Mouse (Mus musculus) liver, postnatal 0 days (tissue): ENCODE measurements around the gene Amacr. TPM values are rescaled to one million over a fixed set of nuclear protein-coding genes. Genes with fewer than 3 reads are reported as not detected.
A peak's percentile ranks its signal among the peaks of the same experiment; 100 is the strongest.

ENCODE experiments used
- ATAC-seq: fragments of 200-750 bp; cut with Nextera tagmentation; 2 replicates; pipeline ENCODE4 v1.8.0; 2017; ENCODE audit warnings: mild to moderate bottlenecking, moderate library complexity
- DNase-seq: peaks from one replicate; pipeline ENCODE4 v3.0.0-alpha.2; 2016
- H3K27ac ChIP-seq: fragments of 300-500 bp; sonication (generic); 2 replicates; pipeline ENCODE4 v1.5.1; 2014; ENCODE audit warnings: antibody characterized with exemption, moderate library complexity, mild to moderate bottlenecking, low read depth
- H3K27me3 ChIP-seq: fragments of 300-500 bp; sonication (generic); 2 replicates; pipeline ENCODE4 v1.6.1; 2014; ENCODE audit warnings: low read length, control low read depth, mixed read lengths; ENCODE audit not compliant: insufficient read depth
- H3K36me3 ChIP-seq: fragments of 300-500 bp; sonication (generic); replicated peaks from 2 replicates; pipeline ENCODE4 v1.6.1; 2014; ENCODE audit warnings: mild to moderate bottlenecking, control low read depth, low read length, moderate library complexity, mixed read lengths; ENCODE audit not compliant: insufficient read depth
- H3K4me1 ChIP-seq: fragments of 300-500 bp; sonication (generic); 2 replicates; pipeline ENCODE4 v1.6.1; 2014; ENCODE audit warnings: antibody characterized with exemption, mild to moderate bottlenecking, control low read depth; ENCODE audit not compliant: insufficient read depth
- H3K4me2 ChIP-seq: fragments of 300-500 bp; sonication (generic); 2 replicates; pipeline ENCODE4 v1.6.1; 2014; ENCODE audit warnings: low read depth, mild to moderate bottlenecking, low read length, moderate library complexity, mixed read lengths
- H3K4me3 ChIP-seq: fragments of 300-500 bp; sonication (generic); 2 replicates; pipeline ENCODE4 v1.5.1; 2014; ENCODE audit warnings: low read depth, low read length
- H3K9ac ChIP-seq: fragments of 300-500 bp; sonication (generic); replicated peaks from 2 replicates; pipeline ENCODE4 v1.6.1; 2014; ENCODE audit warnings: mild to moderate bottlenecking, moderate library complexity
- H3K9me3 ChIP-seq: fragments of 300-500 bp; sonication (generic); 2 replicates; pipeline ENCODE4 v1.6.1; 2016; ENCODE audit warnings: mild to moderate bottlenecking, control low read depth, low read length, mixed read lengths
- CTCF ChIP-seq: sonication (generic); IDR thresholded peaks from 2 replicates; pipeline ENCODE4 v1.5.1; 2016; ENCODE audit warnings: antibody characterized with exemption, low read depth
- EP300 ChIP-seq: IDR thresholded peaks from 2 replicates; pipeline ENCODE4 v1.6.1; 2016; ENCODE audit warnings: antibody characterized with exemption, low read depth, mild to moderate bottlenecking
- WGBS: fragments of 180-500 bp; shearing (Covaris S2); extraction: QIAGEN DNeasy Blood & Tissue Kit; methylation state at CpG from one replicate; pipeline ENCODE4 v1.1.7; 2014; ENCODE audit not compliant: insufficient replicate concordance; 5-methylcytosine and 5-hydroxymethylcytosine counted together
- polyA plus RNA-seq: library from polyadenylated mRNA; unstranded; fragments of >200 nt; fragmentation: Nextera tagmentation; extraction: Ambion mirVana; gene quantifications from 2 replicates; pipeline ENCODE4 v1.2.1, GENCODE M21; 2015

Gene Amacr
- polyA plus RNA-seq, 1 experiment from 2014 or later = 114 TPM

DNA sequence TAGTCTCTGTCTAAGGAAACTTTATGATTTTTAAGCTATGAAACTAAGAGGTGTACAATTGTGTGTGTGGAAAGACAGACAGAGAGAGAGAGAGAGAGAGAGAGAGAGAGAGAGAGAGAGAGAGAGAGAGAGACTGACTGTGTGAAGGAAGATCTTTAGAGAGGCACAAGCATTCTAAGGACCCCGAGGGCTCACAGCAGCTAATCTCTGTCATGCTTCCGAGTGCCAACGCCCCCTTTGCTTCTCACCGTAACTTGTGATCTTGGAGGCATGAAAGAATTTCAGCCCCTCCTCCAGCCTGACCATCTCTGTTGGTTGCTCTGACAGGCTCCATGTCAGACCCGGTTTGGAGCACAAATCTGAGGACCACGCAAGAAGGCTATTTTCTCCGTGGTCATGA, 18.9 kb downstream of the Amacr start, which contains the start of gene Slc45a2:
TSS of gene Slc45a2 (plus strand) at position 301 of the 400 bp plus-strand sequence.
- no peaks in the 10 kb centered on the region for H3K9me3 ChIP-seq
- 64% methylated on average over 7 of the region's 7 CpGs for WGBS
- no peaks in the 10 kb centered on the region for H3K27me3 ChIP-seq
- no peak for DNase-seq
- no peak within 1 kb of the TSS for H3K4me3 ChIP-seq
- peaks cover 6% of the 10 kb centered on the region; the same call in 1 of the 2 replicates for H3K36me3 ChIP-seq
- no peaks in the 10 kb centered on the region for H3K4me1 ChIP-seq
- H3K9ac ChIP-seq = no peak within 1 kb of the TSS
- no peak within 1 kb of the TSS for H3K4me2 ChIP-seq
- no peak for TF ChIP-seq EP300
- TF ChIP-seq CTCF = no peak
- no peak for ATAC-seq
- H3K27ac ChIP-seq = no peak within 1 kb of the TSS

DNA sequence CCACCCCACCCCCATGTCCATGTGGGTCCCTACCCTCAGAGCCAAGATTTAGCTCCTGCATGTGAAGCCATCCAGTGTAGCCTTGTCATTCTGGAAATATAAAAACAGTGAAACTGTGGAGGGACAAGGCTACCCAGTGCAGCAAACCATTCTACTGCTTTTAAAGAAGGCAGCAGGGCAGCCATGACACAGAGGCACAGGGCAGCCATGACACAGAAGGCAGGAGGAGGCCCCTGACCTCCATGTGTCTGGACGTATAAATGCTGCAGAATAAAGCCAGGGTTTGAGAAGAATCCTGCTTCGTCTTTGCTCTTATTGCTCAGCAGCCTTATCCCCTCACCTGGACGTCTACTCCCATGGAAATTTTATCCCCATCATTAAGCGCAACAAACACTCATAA, 22.2 kb downstream of the Amacr start:
- no peak for TF ChIP-seq CTCF
- TF ChIP-seq EP300 = no peak
- no peaks in the 10 kb centered on the region for H3K27me3 ChIP-seq
- 78% methylated on average over 4 of the region's 4 CpGs for WGBS
- no peak overlapping the region for H3K9ac ChIP-seq
- no peak overlapping the region for H3K4me2 ChIP-seq
- H3K4me3 ChIP-seq = no peak overlapping the region
- ATAC-seq = no peak
- H3K4me1 ChIP-seq = no peaks in the 10 kb centered on the region
- no peaks in the 10 kb centered on the region for H3K9me3 ChIP-seq
- H3K27ac ChIP-seq = no peak overlapping the region
- no peaks in the 10 kb centered on the region for H3K36me3 ChIP-seq
- no peak for DNase-seq

- Histone ChIP-seq H3K4me2 (no peak overlapping the region), H3K4me3 (no peak overlapping the region), H3K4me1 (no peaks in the 10 kb centered on the region), H3K27ac (no peak overlapping the region), H3K27me3 (no peaks in the 10 kb centered on the region), H3K36me3 (no peaks in the 10 kb centered on the region), H3K9me3 (no peaks in the 10 kb centered on the region), H3K9ac (no peak overlapping the region)
- WGBS = 60% methylated on average over 6 of the region's 6 CpGs
- DNase-seq (no peak), ATAC-seq (no peak)
- TF ChIP-seq CTCF (no peak), EP300 (no peak)
Measured at GRCm38 (mm10) chr15:11004646-11005045, 23.1 kb downstream of the Amacr start.

DNA sequence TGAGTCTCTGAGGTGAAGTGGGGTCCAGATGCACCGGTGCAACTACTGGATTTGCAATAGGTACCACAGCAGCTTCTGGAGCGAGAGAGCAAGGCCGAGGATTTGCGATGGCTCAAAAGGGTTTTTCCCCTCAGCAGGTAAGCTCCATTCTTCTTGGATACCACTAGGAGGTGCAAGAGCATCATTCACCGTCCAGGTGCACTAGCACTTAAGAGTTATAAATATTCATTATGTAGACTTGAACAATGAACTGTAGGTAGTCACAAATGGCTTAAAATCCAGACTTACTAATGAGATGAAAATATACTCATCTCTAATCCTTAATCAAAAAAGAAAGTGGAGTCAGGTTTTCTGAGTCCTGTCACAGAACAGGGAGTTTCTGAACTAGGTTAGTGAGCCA, 27.2 kb downstream of the Amacr start:
- H3K4me2 ChIP-seq = no peak overlapping the region

DNA sequence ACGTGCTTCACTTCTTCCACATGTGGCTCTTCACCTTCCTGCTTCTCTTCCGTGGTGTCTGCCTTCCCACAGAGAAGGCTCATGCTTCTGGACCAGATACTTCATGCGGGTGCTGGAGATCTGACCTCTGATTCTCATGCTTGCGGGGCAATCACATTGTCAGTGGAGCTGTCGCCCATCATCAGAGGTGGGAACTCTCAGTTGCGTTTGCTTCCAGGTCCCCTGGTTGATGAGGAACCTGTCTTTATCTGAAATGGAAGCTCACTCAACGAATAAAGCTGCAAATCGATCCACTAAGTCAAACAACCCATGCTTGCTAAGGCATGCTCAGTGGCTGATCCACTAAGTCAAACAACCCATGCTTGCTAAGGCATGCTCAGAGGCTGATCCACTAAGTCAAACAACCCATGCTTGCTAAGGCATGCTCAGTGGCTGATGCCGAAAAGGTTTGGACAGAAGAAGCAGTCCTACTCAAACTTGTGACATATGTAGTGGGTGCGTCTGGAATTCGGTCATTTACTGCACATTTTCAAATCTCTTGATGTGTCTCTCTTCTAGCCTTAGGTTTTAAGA, 29.5 kb downstream of the Amacr start:
- Histone ChIP-seq H3K9me3 (no peaks in the 10 kb centered on the region), H3K36me3 (no peaks in the 10 kb centered on the region), H3K9ac (no peak overlapping the region), H3K27ac (no peak overlapping the region), H3K4me3 (no peak overlapping the region), H3K4me1 (no peaks in the 10 kb centered on the region), H3K4me2 (peak overlapping the region; percentile 20; the same call in 1 of the 2 replicates), H3K27me3 (no peaks in the 10 kb centered on the region)
- DNase-seq (no peak), ATAC-seq (peak; percentile 83)
- WGBS = 53% methylated on average over 11 of the region's 11 CpGs
- TF ChIP-seq CTCF (no peak), EP300 (no peak)

More for the DNA sequence above, 27.2 kb downstream of the Amacr start:
- peak; percentile 72 for TF ChIP-seq CTCF
- no peak for TF ChIP-seq EP300
- Histone ChIP-seq H3K9ac (no peak overlapping the region), H3K9me3 (no peaks in the 10 kb centered on the region), H3K36me3 (no peaks in the 10 kb centered on the region), H3K4me3 (no peak overlapping the region), H3K27ac (no peak overlapping the region), H3K27me3 (no peaks in the 10 kb centered on the region), H3K4me1 (no peaks in the 10 kb centered on the region)
- DNase-seq (no peak), ATAC-seq (no peak)
- 23% methylated on average over 5 of the region's 5 CpGs for WGBS

GRCm38 (mm10) chr15:11014931-11015330, 33.4 kb downstream of the Amacr start:
- WGBS = 61% methylated on average over 2 of the region's 2 CpGs

More at GRCm38 (mm10) chr15:11014931-11015330, 33.4 kb downstream of the Amacr start:
- no peak overlapping the region for H3K4me3 ChIP-seq
- no peaks in the 10 kb centered on the region for H3K4me1 ChIP-seq
- no peak overlapping the region for H3K4me2 ChIP-seq
- DNase-seq = no peak
- no peak overlapping the region for H3K9ac ChIP-seq
- no peaks in the 10 kb centered on the region for H3K9me3 ChIP-seq
- no peak overlapping the region for H3K27ac ChIP-seq
- TF ChIP-seq CTCF = no peak
- no peak for ATAC-seq
- no peaks in the 10 kb centered on the region for H3K36me3 ChIP-seq
- no peaks in the 10 kb centered on the region for H3K27me3 ChIP-seq
